Mouse (Mus musculus) C2C12 (cell line): Measurements from ENCODE around the gene Tmem151a.

Experiments used
- CEBPB ChIP-seq: IDR thresholded peaks from one replicate; pipeline ENCODE4 v1.6.1; 2011; ENCODE audit warnings: low read depth, mild to moderate bottlenecking, control low read depth, moderate library complexity
- CTCF ChIP-seq: IDR thresholded peaks from one replicate; pipeline ENCODE4 v1.5.1; 2011; ENCODE audit not compliant: control insufficient read depth, insufficient read depth, insufficient read length
- MAX ChIP-seq: IDR thresholded peaks from one replicate; pipeline ENCODE4 v1.6.1; 2011; ENCODE audit warnings: mild to moderate bottlenecking, control low read depth
- MYOD1 ChIP-seq: IDR thresholded peaks from one replicate; pipeline ENCODE4 v1.6.1; 2011; ENCODE audit warnings: low read depth; ENCODE audit not compliant: control insufficient read depth, insufficient read length
- MYOG ChIP-seq: IDR thresholded peaks from one replicate; pipeline ENCODE4 v1.6.1; 2011; ENCODE audit not compliant: control insufficient read depth, insufficient read length; ENCODE audit errors: extremely low read depth
- USF1 ChIP-seq: IDR thresholded peaks from one replicate; pipeline ENCODE4 v1.6.1; 2011; ENCODE audit warnings: low read depth, mild to moderate bottlenecking, control low read depth, moderate library complexity

GRCm38 (mm10) chr19:5095887-5096474 is 10.7 kb upstream of the Tmem151a start:
- TF ChIP-seq CTCF (no peak), USF1 (no peak), MYOD1 (no peak), MYOG (no peak), MAX (no peak), CEBPB (no peak)
